Mouse (Mus musculus) erythroblast, embryonic 14.5 days (primary cell): ENCODE results near the gene Bace1.

ENCODE experiments used
- GATA1 ChIP-seq: IDR thresholded peaks from 2 replicates; pipeline ENCODE4 v1.6.1; 2012; ENCODE audit warnings: low read length, inconsistent platforms, mixed read lengths
- TAL1 ChIP-seq: IDR thresholded peaks from 3 replicates; pipeline ENCODE4 v1.6.1; 2012; ENCODE audit warnings: low read length, inconsistent platforms, mixed read lengths

DNA sequence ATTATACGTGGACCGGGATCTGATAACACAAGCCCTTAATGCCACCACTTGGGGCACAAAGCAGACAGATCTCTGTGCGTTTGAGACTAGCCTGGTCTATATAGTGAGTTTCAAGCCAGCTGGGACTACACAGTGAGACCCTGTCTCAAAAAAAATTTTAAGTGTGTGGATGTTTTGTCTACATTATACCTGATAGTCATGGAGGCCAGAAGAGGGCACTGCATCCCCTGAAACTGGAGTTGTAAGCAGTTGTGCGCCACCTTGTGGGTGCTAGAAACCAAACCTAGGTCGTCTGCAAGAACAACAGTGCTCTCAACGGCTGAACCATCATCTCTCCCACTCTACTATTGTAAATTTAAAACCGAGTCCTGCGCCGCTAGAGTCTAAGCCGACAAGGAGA lies 9.3 kb upstream of the Bace1 start:
- no peak; the same call in 1 of the 2 replicates for TF ChIP-seq GATA1
- no peak for TF ChIP-seq TAL1
